Mouse (Mus musculus): ENCODE results near the gene Tmem217. TPM values are rescaled to one million over a fixed set of nuclear protein-coding genes. Genes with fewer than 3 reads are reported as not detected.

Gene Tmem217
- polyA plus RNA-seq (2015; fragmentation: Nextera tagmentation; extraction: Ambion mirVana), result 0.62 and 1.0 TPM in 2 replicates

DNA sequence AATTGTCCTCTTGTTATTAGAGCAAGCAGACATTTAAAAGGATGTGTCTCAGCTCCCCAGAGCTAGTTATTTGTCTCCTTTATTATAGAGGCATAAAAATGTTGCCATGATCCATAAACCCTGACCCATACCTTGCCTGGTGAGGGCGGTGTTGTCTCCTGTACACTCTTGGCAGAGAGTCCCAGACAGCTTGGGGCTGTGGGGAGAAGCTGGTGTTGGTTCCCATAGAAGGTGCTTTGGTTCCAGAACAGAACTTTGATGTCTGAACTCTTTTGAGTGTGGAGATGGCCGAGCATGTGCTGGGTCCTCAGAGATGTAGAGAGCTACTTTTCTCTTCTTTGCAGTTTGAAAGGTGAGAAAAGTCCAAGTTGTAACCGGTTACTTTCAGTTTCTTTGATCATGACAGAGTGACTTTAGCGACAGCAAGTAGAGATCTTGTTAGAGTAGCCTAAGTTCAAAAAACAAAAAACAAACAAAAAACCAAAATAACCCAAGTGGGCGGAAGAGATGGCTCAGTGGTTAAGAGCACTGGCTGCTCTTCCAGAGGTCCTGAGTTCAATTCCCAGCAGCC, at the start of gene Tmem217:
Gene Tmem217, minus strand, starts transcription at position 224 of the 571 bp plus-strand sequence.
- no peak within 1 kb of the TSS for H3K9ac ChIP-seq
- peak within 1 kb of the TSS; percentile 92; the same call in 1 of the 2 replicates for H3K4me2 ChIP-seq
- 82% methylated on average over 5 of the region's 5 CpGs for WGBS
- H3K9me3 ChIP-seq (replicated peaks), result no peaks in the 10 kb centered on the region
- ATAC-seq (replicated peaks; ENCODE audit: insufficient number of reproducible peaks, insufficient read depth, low FRiP score, low read depth), result no peak
- peaks cover 32% of the 10 kb centered on the region for H3K4me1 ChIP-seq (replicated peaks)
- no peaks in the 10 kb centered on the region for H3K36me3 ChIP-seq
- H3K27me3 ChIP-seq, result no peaks in the 10 kb centered on the region
- peak within 1 kb of the TSS; percentile 91; the same call in 1 of the 2 replicates for H3K4me3 ChIP-seq
- H3K27ac ChIP-seq, result peak within 1 kb of the TSS; percentile 73; the same call in 1 of the 2 replicates

GRCm38 (mm10) chr17:29601391-29601790, 49.2 kb upstream of the Tmem217 start:
- Histone ChIP-seq H3K36me3 (peaks cover 29% of the 10 kb centered on the region), H3K27me3 (no peaks in the 10 kb centered on the region), H3K9me3 (replicated peaks) (no peaks in the 10 kb centered on the region), H3K4me2 (no peak overlapping the region), H3K9ac (no peak overlapping the region), H3K4me3 (no peak overlapping the region), H3K4me1 (replicated peaks) (peaks cover 6% of the 10 kb centered on the region; the same call in 1 of the 2 replicates), H3K27ac (no peak overlapping the region)
- WGBS, result 46% methylated on average over 4 of the region's 4 CpGs
- ATAC-seq (replicated peaks; ENCODE audit: insufficient number of reproducible peaks, insufficient read depth, low FRiP score, low read depth), result no peak

DNA sequence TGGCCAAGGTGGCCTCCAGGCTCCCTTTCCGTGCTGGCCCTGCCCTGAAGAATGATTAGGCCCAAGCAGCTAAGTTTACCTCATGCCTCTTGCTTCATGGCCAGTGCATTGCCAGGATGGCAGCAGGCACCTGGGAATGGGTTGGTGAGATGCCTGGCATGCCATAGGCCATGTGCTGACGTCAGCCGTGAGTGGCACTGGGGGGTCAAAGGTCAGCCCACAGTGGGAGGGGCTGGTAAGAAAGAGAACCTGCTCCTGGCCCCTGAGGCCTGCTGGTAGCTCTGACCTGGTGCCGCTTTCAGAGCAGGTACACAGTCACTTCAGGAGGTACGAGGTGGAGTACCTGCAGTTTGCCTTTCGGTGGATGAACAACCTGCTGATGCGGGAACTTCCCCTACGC, 47.4 kb upstream of the Tmem217 start:
- Histone ChIP-seq H3K27ac (no peak overlapping the region), H3K4me2 (no peak overlapping the region), H3K9me3 (replicated peaks) (no peaks in the 10 kb centered on the region), H3K4me1 (replicated peaks) (peaks cover 12% of the 10 kb centered on the region; the same call in 1 of the 2 replicates), H3K27me3 (no peaks in the 10 kb centered on the region), H3K9ac (no peak overlapping the region), H3K4me3 (no peak overlapping the region), H3K36me3 (peaks cover 31% of the 10 kb centered on the region)
- ATAC-seq (replicated peaks; ENCODE audit: insufficient number of reproducible peaks, insufficient read depth, low FRiP score, low read depth), result no peak
- WGBS, result 84% methylated on average over 8 of the region's 8 CpGs

DNA sequence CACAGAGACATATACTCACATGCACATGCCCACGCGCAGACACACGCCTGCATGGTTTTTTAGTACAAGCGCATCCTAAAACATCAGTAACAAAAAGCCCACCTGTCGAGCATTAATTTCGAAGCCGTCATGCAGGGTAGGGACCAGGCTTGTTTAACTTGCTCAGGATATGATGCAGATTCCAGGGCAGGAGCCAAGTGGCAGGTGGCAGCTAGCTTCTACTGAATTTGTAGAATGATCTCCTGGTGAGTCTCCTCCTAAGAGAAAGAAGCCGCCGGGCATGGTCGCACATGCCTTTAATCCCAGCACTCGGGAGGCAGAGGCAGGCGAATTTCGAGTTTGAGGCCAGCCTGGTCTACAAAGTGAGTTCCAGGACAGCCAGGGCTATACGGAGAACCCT, 46.9 kb upstream of the Tmem217 start:
- no peaks in the 10 kb centered on the region for H3K27me3 ChIP-seq
- peaks cover 12% of the 10 kb centered on the region; the same call in 1 of the 2 replicates for H3K4me1 ChIP-seq (replicated peaks)
- H3K9ac ChIP-seq, result no peak overlapping the region
- no peaks in the 10 kb centered on the region for H3K9me3 ChIP-seq (replicated peaks)
- 93% methylated on average over 14 of the region's 14 CpGs for WGBS
- no peak overlapping the region for H3K4me2 ChIP-seq
- no peak overlapping the region for H3K27ac ChIP-seq
- H3K36me3 ChIP-seq, result peaks cover 29% of the 10 kb centered on the region
- no peak for ATAC-seq (replicated peaks; ENCODE audit: insufficient number of reproducible peaks, insufficient read depth, low FRiP score, low read depth)
- no peak overlapping the region for H3K4me3 ChIP-seq

- Histone ChIP-seq H3K4me3 (no peak overlapping the region), H3K9me3 (replicated peaks) (no peaks in the 10 kb centered on the region), H3K36me3 (peaks cover 23% of the 10 kb centered on the region), H3K4me1 (replicated peaks) (peaks cover 20% of the 10 kb centered on the region; the same call in 1 of the 2 replicates), H3K27me3 (no peaks in the 10 kb centered on the region), H3K4me2 (no peak overlapping the region), H3K27ac (no peak overlapping the region), H3K9ac (no peak overlapping the region)
- no peak for ATAC-seq (replicated peaks; ENCODE audit: insufficient number of reproducible peaks, insufficient read depth, low FRiP score, low read depth)
- 93% methylated on average over 13 of the region's 13 CpGs for WGBS
Observed at GRCm38 (mm10) chr17:29596771-29597132, 44.6 kb upstream of the Tmem217 start.

GRCm38 (mm10) chr17:29595891-29596770, 43.9 kb upstream of the Tmem217 start:
- Histone ChIP-seq H3K36me3 (peaks cover 23% of the 10 kb centered on the region), H3K9ac (no peak overlapping the region)
- WGBS, result 75% methylated on average over 15 of the region's 15 CpGs

DNA sequence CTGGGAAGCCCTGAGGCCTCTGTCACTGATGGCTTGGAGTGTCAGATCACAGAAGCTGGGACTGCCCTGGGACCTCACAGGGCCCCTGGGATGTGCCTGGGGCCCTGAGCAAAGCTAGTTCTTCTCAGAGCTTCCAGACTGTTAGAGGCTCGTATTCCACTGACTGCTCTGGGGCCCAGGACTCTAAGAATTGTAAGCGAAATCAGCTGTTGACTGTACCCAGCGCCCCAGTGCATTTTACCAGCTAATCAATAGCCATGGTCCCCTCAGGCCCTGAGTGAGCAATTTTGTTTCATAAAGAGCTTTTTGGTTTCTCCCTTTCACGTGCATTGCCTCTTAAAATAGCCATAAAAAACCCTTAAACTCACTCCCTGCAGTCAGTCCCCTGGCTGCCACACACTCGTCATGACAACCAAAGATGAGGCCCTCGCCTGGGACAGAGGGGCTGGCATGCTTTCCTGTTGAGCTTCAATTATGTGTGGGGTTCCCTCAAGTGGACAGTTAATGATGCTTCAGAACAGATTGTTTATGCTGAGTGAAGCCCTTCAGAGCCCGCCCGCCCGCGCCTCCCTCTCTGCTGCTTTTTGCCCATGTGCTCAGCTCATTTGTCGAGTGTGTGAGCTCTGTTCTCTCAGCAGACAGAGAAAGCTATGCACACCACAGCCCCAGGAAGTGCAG, 37.2 kb upstream of the Tmem217 start:
- Histone ChIP-seq H3K4me1 (replicated peaks) (peaks cover 21% of the 10 kb centered on the region), H3K27me3 (no peaks in the 10 kb centered on the region), H3K4me3 (no peak overlapping the region), H3K9ac (no peak overlapping the region), H3K4me2 (no peak overlapping the region), H3K36me3 (no peaks in the 10 kb centered on the region), H3K9me3 (replicated peaks) (no peaks in the 10 kb centered on the region), H3K27ac (peak overlapping the region; percentile 36)
- ATAC-seq (replicated peaks; ENCODE audit: insufficient number of reproducible peaks, insufficient read depth, low FRiP score, low read depth), result no peak
- 57% methylated on average over 11 of the region's 11 CpGs for WGBS

More at GRCm38 (mm10) chr17:29595891-29596770, 43.9 kb upstream of the Tmem217 start:
- Histone ChIP-seq H3K4me2 (no peak overlapping the region), H3K4me3 (no peak overlapping the region), H3K9me3 (replicated peaks) (no peaks in the 10 kb centered on the region), H3K27ac (no peak overlapping the region), H3K27me3 (no peaks in the 10 kb centered on the region), H3K4me1 (replicated peaks) (peaks cover 20% of the 10 kb centered on the region; the same call in 1 of the 2 replicates)
- no peak for ATAC-seq (replicated peaks; ENCODE audit: insufficient number of reproducible peaks, insufficient read depth, low FRiP score, low read depth)

DNA sequence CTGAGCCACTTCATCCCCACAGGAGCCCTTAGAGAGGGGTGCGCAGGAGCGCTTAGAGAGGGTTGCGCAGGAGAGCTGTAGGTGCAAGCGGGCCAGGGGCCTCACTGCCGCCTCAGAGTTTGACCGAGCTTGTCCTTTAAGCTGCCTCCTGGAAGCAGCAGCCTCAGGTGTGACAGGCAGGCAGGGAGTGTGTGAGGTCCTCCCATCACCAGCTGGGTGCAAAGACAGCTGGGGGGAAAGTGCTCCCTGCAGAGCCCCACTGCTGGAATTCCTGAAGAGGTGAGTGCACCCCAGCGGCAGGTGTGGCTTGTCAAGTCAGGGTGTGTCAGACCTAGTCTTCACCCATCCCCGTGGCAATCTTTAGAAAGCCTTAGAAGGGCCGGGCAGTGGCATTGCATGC, 34.7 kb upstream of the Tmem217 start:
- no peak overlapping the region for H3K4me3 ChIP-seq
- no peak overlapping the region for H3K27ac ChIP-seq
- peaks cover 6% of the 10 kb centered on the region; the same call in 1 of the 2 replicates for H3K36me3 ChIP-seq
- H3K9me3 ChIP-seq (replicated peaks), result no peaks in the 10 kb centered on the region
- H3K4me1 ChIP-seq (replicated peaks), result peaks cover 14% of the 10 kb centered on the region
- no peaks in the 10 kb centered on the region for H3K27me3 ChIP-seq
- no peak for ATAC-seq (replicated peaks; ENCODE audit: insufficient number of reproducible peaks, insufficient read depth, low FRiP score, low read depth)
- no peak overlapping the region for H3K4me2 ChIP-seq
- H3K9ac ChIP-seq, result no peak overlapping the region
- 81% methylated on average over 9 of the region's 9 CpGs for WGBS

DNA sequence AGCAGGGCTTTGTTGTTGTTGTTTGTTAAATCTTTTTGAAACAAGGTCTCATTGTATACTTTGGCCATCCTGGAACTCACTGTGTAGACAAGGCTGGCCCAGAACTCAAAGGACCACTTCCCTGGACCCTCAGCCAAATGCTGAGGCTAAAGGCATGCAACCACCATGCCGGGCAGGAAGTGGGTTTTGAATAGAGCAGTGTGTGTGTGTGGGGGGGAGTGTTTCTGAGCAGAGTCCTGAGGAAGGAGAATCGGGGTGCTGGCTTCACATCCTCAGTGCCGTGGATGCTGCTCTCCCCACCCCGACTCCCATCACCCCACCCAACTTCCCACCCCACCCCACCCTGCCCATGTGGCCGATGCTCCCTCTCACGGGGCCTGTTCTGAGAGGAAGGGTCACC, 33.3 kb upstream of the Tmem217 start:
- no peak for ATAC-seq (replicated peaks; ENCODE audit: insufficient number of reproducible peaks, insufficient read depth, low FRiP score, low read depth)
- Histone ChIP-seq H3K9ac (no peak overlapping the region), H3K4me1 (replicated peaks) (peaks cover 14% of the 10 kb centered on the region), H3K4me3 (no peak overlapping the region), H3K27ac (no peak overlapping the region), H3K9me3 (replicated peaks) (no peaks in the 10 kb centered on the region), H3K36me3 (peaks cover 16% of the 10 kb centered on the region), H3K27me3 (no peaks in the 10 kb centered on the region), H3K4me2 (no peak overlapping the region)
- WGBS, result 82% methylated on average over 4 of the region's 6 CpGs

- H3K9me3 ChIP-seq (replicated peaks), result no peaks in the 10 kb centered on the region
- H3K9ac ChIP-seq, result no peak overlapping the region
- H3K4me1 ChIP-seq (replicated peaks), result peaks cover 12% of the 10 kb centered on the region
- no peak overlapping the region for H3K27ac ChIP-seq
- no peak for ATAC-seq (replicated peaks; ENCODE audit: insufficient number of reproducible peaks, insufficient read depth, low FRiP score, low read depth)
- no peaks in the 10 kb centered on the region for H3K27me3 ChIP-seq
- H3K36me3 ChIP-seq, result peaks cover 16% of the 10 kb centered on the region
- H3K4me3 ChIP-seq, result no peak overlapping the region
- WGBS, result 76% methylated on average over 3 of the region's 3 CpGs
- H3K4me2 ChIP-seq, result no peak overlapping the region
Observed at GRCm38 (mm10) chr17:29584737-29585136, 32.6 kb upstream of the Tmem217 start.

- no peaks in the 10 kb centered on the region for H3K9me3 ChIP-seq (replicated peaks)
- H3K36me3 ChIP-seq, result peaks cover 20% of the 10 kb centered on the region
- 77% methylated on average over 5 of the region's 5 CpGs for WGBS
- no peak overlapping the region for H3K4me3 ChIP-seq
- ATAC-seq (replicated peaks; ENCODE audit: insufficient number of reproducible peaks, insufficient read depth, low FRiP score, low read depth), result no peak
- H3K4me2 ChIP-seq, result no peak overlapping the region
- H3K27ac ChIP-seq, result no peak overlapping the region
- H3K27me3 ChIP-seq, result no peaks in the 10 kb centered on the region
- H3K4me1 ChIP-seq (replicated peaks), result peaks cover 7% of the 10 kb centered on the region
- no peak overlapping the region for H3K9ac ChIP-seq
Observed at GRCm38 (mm10) chr17:29584306-29584705, 32.1 kb upstream of the Tmem217 start.
